Mouse (Mus musculus): ENCODE measurements around the gene Kcnk2. TPM values are rescaled to one million over a fixed set of nuclear protein-coding genes. Genes with fewer than 3 reads are reported as not detected.

The Kcnk2 gene
- polyA plus RNA-seq, 1 experiment from 2014 or later, result 3.0 TPM

- 73% methylated on average over 9 of the region's 9 CpGs for WGBS
- Histone ChIP-seq H3K9ac (no peak overlapping the region), H3K27me3 (replicated peaks) (no peaks in the 10 kb centered on the region), H3K4me1 (no peaks in the 10 kb centered on the region), H3K36me3 (no peaks in the 10 kb centered on the region), H3K9me3 (no peaks in the 10 kb centered on the region), H3K27ac (no peak overlapping the region), H3K4me2 (no peak overlapping the region), H3K4me3 (replicated peaks) (no peak overlapping the region)
- peak; percentile 38; the same call in 1 of the 2 replicates for ATAC-seq (ENCODE audit: insufficient read depth, low FRiP score, low read depth)
These were observed 193.5 kb downstream of the Kcnk2 start for GRCm38 (mm10) chr1:189208605-189209004.

- Histone ChIP-seq H3K9me3 (no peaks in the 10 kb centered on the region), H3K36me3 (no peaks in the 10 kb centered on the region), H3K4me2 (no peak overlapping the region), H3K4me1 (no peaks in the 10 kb centered on the region), H3K9ac (no peak overlapping the region), H3K27me3 (replicated peaks) (no peaks in the 10 kb centered on the region), H3K27ac (no peak overlapping the region), H3K4me3 (replicated peaks) (no peak overlapping the region)
- no peak for ATAC-seq (ENCODE audit: insufficient read depth, low FRiP score, low read depth)
- 74% methylated on average over 4 of the region's 4 CpGs for WGBS
These were observed 206.3 kb downstream of the Kcnk2 start for GRCm38 (mm10) chr1:189195758-189196157.

DNA sequence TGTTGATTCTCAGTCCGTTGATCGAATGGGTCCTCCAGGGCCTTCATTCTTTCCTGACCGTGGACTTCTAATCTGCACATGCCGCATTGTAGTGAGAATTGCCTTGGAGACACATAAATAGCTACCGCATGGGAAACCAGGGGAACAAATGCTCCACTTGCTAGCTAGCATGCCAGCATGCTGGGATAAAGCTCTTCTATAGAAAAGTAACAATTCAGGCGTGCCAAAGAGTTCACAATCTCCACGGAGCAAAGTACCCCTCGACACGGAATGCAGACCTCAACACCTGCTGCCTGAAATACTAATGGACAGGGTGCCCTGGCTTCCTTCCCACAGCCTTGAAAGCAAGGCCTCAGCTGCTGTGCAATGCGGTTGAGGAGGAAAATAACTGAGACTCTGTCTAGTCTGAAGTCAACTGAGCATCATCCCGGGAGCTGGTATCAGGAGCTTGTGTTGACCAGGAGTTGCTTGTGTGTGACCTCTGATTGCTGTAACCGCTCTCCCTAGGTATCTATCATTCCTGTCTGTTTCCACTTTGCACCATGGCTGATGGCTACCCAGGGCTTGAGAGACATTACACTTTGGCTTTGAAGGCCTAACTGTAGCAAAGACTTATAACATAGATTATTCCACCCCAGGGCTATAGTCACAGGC, 214.2 kb downstream of the Kcnk2 start:
- H3K36me3 ChIP-seq, result no peaks in the 10 kb centered on the region
- no peak overlapping the region for H3K4me2 ChIP-seq
- H3K27ac ChIP-seq, result no peak overlapping the region
- no peak overlapping the region for H3K9ac ChIP-seq
- H3K9me3 ChIP-seq, result no peaks in the 10 kb centered on the region
- no peak overlapping the region for H3K4me3 ChIP-seq (replicated peaks)
- 0 out of 2 replicates have a peak, but pooled peaks cover 2% of the 10 kb centered on the region for H3K4me1 ChIP-seq
- H3K27me3 ChIP-seq (replicated peaks), result no peaks in the 10 kb centered on the region
- ATAC-seq (ENCODE audit: insufficient read depth, low FRiP score, low read depth), result no peak
- 74% methylated on average over 12 of the region's 12 CpGs for WGBS

- WGBS, result 39% methylated on average over 7 of the region's 7 CpGs
These were observed 216.8 kb downstream of the Kcnk2 start for GRCm38 (mm10) chr1:189185206-189185750.

DNA sequence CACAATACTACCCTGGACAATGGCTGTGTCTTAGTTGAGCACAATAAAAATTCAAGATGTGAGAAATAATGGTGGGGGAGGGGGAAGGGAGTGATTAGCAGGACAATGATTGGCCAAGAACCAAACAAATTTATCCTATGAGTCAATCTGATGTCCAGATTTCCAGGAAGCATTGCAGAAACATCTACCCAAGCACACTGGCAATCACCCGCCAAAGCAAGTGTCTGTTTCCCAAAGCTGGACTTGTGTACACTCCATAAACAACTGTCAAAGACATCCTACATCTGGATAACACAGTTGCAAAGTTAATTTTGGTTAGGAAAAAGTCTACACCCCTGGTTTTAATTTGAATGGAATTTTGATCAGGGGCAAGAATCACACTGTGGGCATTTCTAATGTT, 224.3 kb downstream of the Kcnk2 start:
- H3K27ac ChIP-seq, result no peak overlapping the region
- ATAC-seq (ENCODE audit: insufficient read depth, low FRiP score, low read depth), result no peak
- no peak overlapping the region for H3K4me2 ChIP-seq
- H3K9ac ChIP-seq, result no peak overlapping the region
- no peak overlapping the region for H3K4me3 ChIP-seq (replicated peaks)
- no peaks in the 10 kb centered on the region for H3K27me3 ChIP-seq (replicated peaks)
- H3K9me3 ChIP-seq, result no peaks in the 10 kb centered on the region
- no peaks in the 10 kb centered on the region for H3K4me1 ChIP-seq
- no peaks in the 10 kb centered on the region for H3K36me3 ChIP-seq
- WGBS, result 68% methylated on average over 1 of the region's 1 CpGs

More at GRCm38 (mm10) chr1:189185206-189185750, 216.8 kb downstream of the Kcnk2 start:
- 0 out of 2 replicates have a peak, but pooled peaks cover 2% of the 10 kb centered on the region for H3K4me1 ChIP-seq
- no peak overlapping the region for H3K9ac ChIP-seq
- no peak overlapping the region for H3K4me2 ChIP-seq
- no peak overlapping the region for H3K4me3 ChIP-seq (replicated peaks)
- H3K27me3 ChIP-seq (replicated peaks), result no peaks in the 10 kb centered on the region
- H3K9me3 ChIP-seq, result no peaks in the 10 kb centered on the region
- no peaks in the 10 kb centered on the region for H3K36me3 ChIP-seq
- no peak for ATAC-seq (ENCODE audit: insufficient read depth, low FRiP score, low read depth)
- no peak overlapping the region for H3K27ac ChIP-seq

DNA sequence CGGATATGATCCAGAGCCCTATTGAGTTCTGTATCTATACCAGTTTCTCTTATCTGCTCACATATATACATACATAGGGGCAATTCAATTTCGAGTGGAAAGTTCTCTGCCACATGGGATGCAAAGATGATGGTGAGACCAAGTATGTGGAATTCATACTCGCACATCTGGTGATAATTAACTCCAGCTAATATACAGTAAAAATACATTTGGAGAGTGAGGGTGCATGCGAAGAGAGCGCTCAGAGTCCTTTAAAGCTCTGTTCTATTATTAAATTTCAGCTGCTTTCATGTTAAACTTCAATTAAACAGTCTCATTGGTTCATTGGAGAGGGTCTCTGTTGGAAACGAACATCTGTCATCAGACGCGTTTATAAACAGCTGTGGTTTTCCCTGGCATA, 228.6 kb downstream of the Kcnk2 start:
- no peaks in the 10 kb centered on the region for H3K9me3 ChIP-seq
- 78% methylated on average over 8 of the region's 8 CpGs for WGBS
- no peak for ATAC-seq (ENCODE audit: insufficient read depth, low FRiP score, low read depth)
- H3K4me3 ChIP-seq (replicated peaks), result no peak overlapping the region
- H3K27ac ChIP-seq, result no peak overlapping the region
- no peaks in the 10 kb centered on the region for H3K27me3 ChIP-seq (replicated peaks)
- no peak overlapping the region for H3K4me2 ChIP-seq
- H3K9ac ChIP-seq, result no peak overlapping the region
- H3K4me1 ChIP-seq, result no peaks in the 10 kb centered on the region
- no peaks in the 10 kb centered on the region for H3K36me3 ChIP-seq

GRCm38 (mm10) chr1:189171138-189171537, 230.9 kb downstream of the Kcnk2 start:
- ATAC-seq (ENCODE audit: insufficient read depth, low FRiP score, low read depth), result no peak
- H3K36me3 ChIP-seq, result no peaks in the 10 kb centered on the region
- H3K4me3 ChIP-seq (replicated peaks), result no peak overlapping the region
- WGBS, result 42% methylated on average over 4 of the region's 4 CpGs
- H3K4me2 ChIP-seq, result no peak overlapping the region
- no peak overlapping the region for H3K9ac ChIP-seq
- no peaks in the 10 kb centered on the region for H3K27me3 ChIP-seq (replicated peaks)
- H3K9me3 ChIP-seq, result no peaks in the 10 kb centered on the region
- H3K4me1 ChIP-seq, result no peaks in the 10 kb centered on the region
- H3K27ac ChIP-seq, result no peak overlapping the region

DNA sequence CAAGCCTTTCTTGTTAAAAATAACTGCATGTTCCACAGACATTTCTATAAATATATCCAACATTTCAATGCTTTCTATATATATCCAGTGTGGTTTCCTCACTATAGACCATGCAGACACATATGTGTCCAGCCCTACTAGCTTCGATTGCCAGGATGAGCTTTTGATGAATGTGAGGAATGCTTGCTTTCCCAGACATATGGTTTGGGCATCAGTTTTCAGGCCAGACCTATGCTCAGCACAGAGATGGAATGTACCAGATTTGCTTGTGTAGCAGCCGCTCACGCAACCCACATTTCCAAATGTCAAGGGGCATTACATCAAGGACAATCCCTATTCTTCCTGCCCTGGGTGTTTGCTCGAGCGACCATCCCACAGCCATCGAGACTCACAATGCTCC, 236.3 kb downstream of the Kcnk2 start:
- H3K4me2 ChIP-seq, result no peak overlapping the region
- H3K9me3 ChIP-seq, result no peaks in the 10 kb centered on the region
- no peak overlapping the region for H3K4me3 ChIP-seq (replicated peaks)
- no peaks in the 10 kb centered on the region for H3K4me1 ChIP-seq
- no peaks in the 10 kb centered on the region for H3K36me3 ChIP-seq
- WGBS, result 84% methylated on average over 6 of the region's 6 CpGs
- H3K27me3 ChIP-seq (replicated peaks), result no peaks in the 10 kb centered on the region
- no peak overlapping the region for H3K27ac ChIP-seq
- no peak overlapping the region for H3K9ac ChIP-seq
- no peak for ATAC-seq (ENCODE audit: insufficient read depth, low FRiP score, low read depth)

DNA sequence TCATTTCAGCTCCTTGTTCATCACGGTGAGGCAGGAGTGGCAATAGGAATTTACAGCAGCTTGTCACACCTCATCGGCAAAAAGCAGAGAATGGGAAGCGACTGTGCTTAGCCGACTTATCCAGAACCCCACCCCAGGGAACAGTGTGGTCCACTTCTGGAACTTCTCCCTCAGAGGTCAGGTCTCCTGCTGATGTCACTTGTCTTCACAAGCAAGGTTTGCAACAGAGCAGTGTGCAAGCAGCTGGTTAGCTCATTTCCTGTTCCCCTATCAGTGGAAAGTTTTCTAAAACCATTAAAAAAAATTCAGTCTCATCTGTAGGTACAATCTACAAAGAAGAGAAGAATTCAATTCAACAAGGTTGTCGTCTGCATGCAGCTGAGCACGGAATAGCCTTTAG, 236.9 kb downstream of the Kcnk2 start:
- no peak for ATAC-seq (ENCODE audit: insufficient read depth, low FRiP score, low read depth)
- no peaks in the 10 kb centered on the region for H3K27me3 ChIP-seq (replicated peaks)
- H3K4me2 ChIP-seq, result no peak overlapping the region
- H3K4me1 ChIP-seq, result no peaks in the 10 kb centered on the region
- H3K9ac ChIP-seq, result no peak overlapping the region
- no peak overlapping the region for H3K27ac ChIP-seq
- H3K9me3 ChIP-seq, result no peaks in the 10 kb centered on the region
- no peak overlapping the region for H3K4me3 ChIP-seq (replicated peaks)
- no peaks in the 10 kb centered on the region for H3K36me3 ChIP-seq
- WGBS, result 52% methylated on average over 6 of the region's 6 CpGs

- no peak overlapping the region for H3K4me3 ChIP-seq (replicated peaks)
- no peaks in the 10 kb centered on the region for H3K36me3 ChIP-seq
- H3K9me3 ChIP-seq, result no peaks in the 10 kb centered on the region
- no peak overlapping the region for H3K9ac ChIP-seq
- no peak overlapping the region for H3K27ac ChIP-seq
- H3K4me1 ChIP-seq, result no peaks in the 10 kb centered on the region
- WGBS, result 54% methylated on average over 4 of the region's 4 CpGs
- H3K27me3 ChIP-seq (replicated peaks), result no peaks in the 10 kb centered on the region
- no peak overlapping the region for H3K4me2 ChIP-seq
- ATAC-seq (ENCODE audit: insufficient read depth, low FRiP score, low read depth), result no peak
These were observed 237.4 kb downstream of the Kcnk2 start for GRCm38 (mm10) chr1:189164721-189165120.

- no peak overlapping the region for H3K4me3 ChIP-seq (replicated peaks)
- ATAC-seq (ENCODE audit: insufficient read depth, low FRiP score, low read depth), result no peak
- WGBS, result 90% methylated on average over 2 of the region's 2 CpGs
- H3K9me3 ChIP-seq, result no peaks in the 10 kb centered on the region
- no peak overlapping the region for H3K9ac ChIP-seq
- H3K27ac ChIP-seq, result 0 out of 2 replicates have a peak overlapping the region, but pooled peaks have one; percentile 9
- H3K36me3 ChIP-seq, result no peaks in the 10 kb centered on the region
- no peaks in the 10 kb centered on the region for H3K27me3 ChIP-seq (replicated peaks)
- no peak overlapping the region for H3K4me2 ChIP-seq
- no peaks in the 10 kb centered on the region for H3K4me1 ChIP-seq
These were observed 237.8 kb downstream of the Kcnk2 start for GRCm38 (mm10) chr1:189164241-189164640.
